Mouse (Mus musculus) Patski (cell line): ENCODE measurements around the gene Limk2. TPM values are rescaled to one million over a fixed set of nuclear protein-coding genes. Genes with fewer than 3 reads are reported as not detected.

Experiments
- ATAC-seq: fragments of 100-300 bp; one replicate; pipeline ENCODE4 v1.8.0; 2021
- CTCF ChIA-PET: fragments of 350-600 bp; sonication (Branson Sonifier 250); formaldehyde crosslinking; loops from one replicate; lab custom pipeline; 2022; ENCODE audit warnings: inconsistent platforms; lab: Charles Lee
- POLR2A ChIA-PET: fragments of 350-600 bp; sonication (Branson Sonifier 250); formaldehyde crosslinking; loops from one replicate; lab custom pipeline; 2022; ENCODE audit warnings: antibody characterized with exemption, inconsistent platforms; lab: Charles Lee
- DNase-seq: peaks from one replicate; pipeline ENCODE4 v3.0.0-alpha.2; 2011; ENCODE audit warnings: low read depth, low spot score
- H3K27me3 ChIP-seq: fragments of 371-371 bp; one replicate; pipeline ENCODE4 v1.5.1; 2021
- CTCF ChIP-seq: fragments of 100-300 bp; IDR thresholded peaks from one replicate; pipeline ENCODE4 v1.5.1; 2021
- in situ Hi-C: fragments of 300-500 bp; cut with MboI; formaldehyde crosslinking; loops from 3 replicates; pipeline ENCODE4 v1.11.1; 2018; ENCODE audit warnings: low pct_unique_long_range_greater_than_20kb, mixed read lengths
- polyA plus RNA-seq: library from polyadenylated mRNA; unstranded; gene quantifications from one replicate; pipeline ENCODE4 v1.2.3, GENCODE M21; 2021

The Limk2 gene
- polyA plus RNA-seq, 1 experiment from 2014 or later = 38.5 TPM

DNA sequence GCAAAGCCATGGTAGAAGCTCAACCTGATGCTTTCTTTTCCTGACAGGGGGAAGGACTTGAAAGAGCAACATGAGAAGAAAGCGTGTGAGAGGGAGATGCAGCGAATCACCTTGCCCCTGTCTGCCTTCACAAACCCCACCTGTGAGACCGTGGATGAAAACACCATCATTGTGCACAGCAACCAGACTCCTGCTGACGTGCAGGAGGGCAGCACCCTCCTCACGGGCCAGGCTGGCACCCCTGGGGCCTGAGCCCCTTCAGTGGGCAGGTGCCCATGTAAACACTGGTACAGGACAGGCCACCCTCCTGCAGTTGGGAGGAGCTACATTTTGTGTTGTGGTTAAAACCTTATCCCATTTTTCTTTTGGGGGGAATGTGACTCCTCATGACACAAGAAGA lies 67.5 kb downstream of the Limk2 start:
- ATAC-seq (no peak), DNase-seq (no peak)
- in situ Hi-C loops = no loop called here
- H3K27me3 ChIP-seq = no peaks in the 10 kb centered on the region
- ChIA-PET CTCF (no interaction called here), POLR2A (interaction anchor here (0.6 to 0.7 kb wide), 2 partner anchors 68 to 112 kb away, joined by 3 read pairs; no protein-coding TSS in a partner anchor)
- no peak for TF ChIP-seq CTCF

DNA sequence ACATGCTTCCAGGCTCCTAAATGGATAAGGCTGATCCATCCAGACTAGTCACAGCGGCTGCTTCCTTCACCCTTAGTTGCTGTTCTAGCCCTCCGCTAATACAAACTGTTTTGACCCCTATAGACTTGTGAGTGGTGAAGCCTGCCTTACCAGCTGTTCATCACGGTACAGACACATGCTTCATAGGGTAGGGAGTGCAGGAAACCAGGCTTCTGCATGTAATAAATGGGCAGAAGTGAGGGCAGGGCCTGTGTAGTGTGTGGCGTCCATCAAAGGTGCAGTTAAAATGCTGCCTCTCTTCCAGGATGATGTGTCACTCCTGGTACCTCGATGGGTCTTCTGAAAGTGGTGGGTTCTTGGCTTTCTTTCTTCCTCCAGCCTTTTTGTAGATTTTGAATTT lies 71.0 kb downstream of the Limk2 start:
- CTCF ChIA-PET = no interaction called here
- POLR2A ChIA-PET = interaction anchor here (0.8 kb wide), 1 partner anchor 11 kb away, joined by 5 read pairs; no protein-coding TSS in a partner anchor
- DNase-seq (no peak), ATAC-seq (no peak)
- no peaks in the 10 kb centered on the region for H3K27me3 ChIP-seq
- no peak for TF ChIP-seq CTCF
- in situ Hi-C loops = no loop called here

DNA sequence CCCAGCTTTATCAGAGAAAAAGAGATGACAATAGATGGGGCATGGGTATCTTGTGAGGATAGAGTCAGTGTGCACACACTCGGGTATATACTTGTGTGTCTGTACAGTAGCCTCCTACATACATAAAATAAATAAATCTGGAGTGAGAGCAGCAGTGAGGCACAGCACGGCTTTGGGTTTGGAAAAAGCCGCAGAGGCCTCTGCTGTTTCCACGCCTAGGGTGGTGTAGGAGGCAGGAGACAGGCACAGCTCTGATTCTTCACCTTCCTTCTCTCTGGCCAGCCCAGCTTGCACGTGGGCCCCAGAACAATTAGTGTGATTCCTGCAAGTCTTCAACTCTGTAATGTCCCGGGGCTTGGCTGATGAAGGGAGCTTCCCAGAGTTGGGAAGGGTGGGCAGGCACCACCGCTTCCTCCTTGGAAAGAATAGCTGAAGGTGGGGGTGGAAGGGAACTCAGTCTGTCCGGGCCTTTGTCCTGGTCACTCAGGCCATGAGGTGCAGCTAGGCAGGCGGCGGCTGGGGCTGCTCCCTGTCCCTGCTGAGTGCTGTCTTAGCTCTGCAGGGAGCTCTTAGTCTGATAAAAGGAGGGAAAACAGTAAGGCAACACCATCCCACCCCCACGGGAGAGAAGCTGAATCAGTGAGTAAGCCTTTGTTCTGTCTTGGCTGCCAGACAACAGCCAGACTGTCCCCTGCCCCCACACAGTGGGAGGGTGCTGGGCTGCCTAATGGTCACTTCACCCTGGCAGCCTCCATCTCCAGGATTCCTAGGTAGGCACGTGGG lies 71.6 kb downstream of the Limk2 start:
- DNase-seq = no peak
- POLR2A ChIA-PET = interaction anchor here (0.6 to 0.8 kb wide), 2 partner anchors 11 to 72 kb away, joined by 3 to 5 read pairs; no protein-coding TSS in a partner anchor
- peak; percentile 7 for ATAC-seq
- CTCF ChIA-PET = interaction anchor here (1.6 kb wide), 1 partner anchor 11 kb away, joined by 4 read pairs; no protein-coding TSS in a partner anchor
- TF ChIP-seq CTCF = no peak
- in situ Hi-C loops = no loop called here
- no peaks in the 10 kb centered on the region for H3K27me3 ChIP-seq

DNA sequence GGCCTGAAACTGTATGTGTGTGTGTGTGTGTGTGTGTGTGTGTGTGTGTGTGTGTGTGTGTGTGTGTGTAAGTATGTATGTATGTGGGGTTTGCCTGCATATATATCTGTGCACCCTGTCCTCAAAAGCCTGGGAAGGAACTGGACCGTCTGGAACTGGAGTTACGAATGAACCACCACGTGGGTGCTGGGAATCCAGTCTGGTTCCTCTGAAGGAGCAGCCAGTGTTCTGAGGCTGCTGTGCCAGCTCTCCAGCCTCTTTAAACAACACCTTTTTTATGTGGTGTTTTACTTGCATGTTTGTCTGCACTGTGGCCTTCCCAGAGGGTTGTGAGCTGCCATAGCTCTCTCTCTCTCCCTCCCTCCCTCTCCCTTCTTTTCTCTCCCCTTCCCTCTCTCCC lies 72.4 kb downstream of the Limk2 start:
- no peak for DNase-seq
- in situ Hi-C loops = no loop called here
- H3K27me3 ChIP-seq = no peaks in the 10 kb centered on the region
- no peak for ATAC-seq
- no peak for TF ChIP-seq CTCF
- ChIA-PET CTCF (interaction anchor here (0.6 to 1.6 kb wide), 4 partner anchors 12 to 73 kb away, joined by 3 to 4 read pairs (median 3); no protein-coding TSS in a partner anchor), POLR2A (no interaction called here)

DNA sequence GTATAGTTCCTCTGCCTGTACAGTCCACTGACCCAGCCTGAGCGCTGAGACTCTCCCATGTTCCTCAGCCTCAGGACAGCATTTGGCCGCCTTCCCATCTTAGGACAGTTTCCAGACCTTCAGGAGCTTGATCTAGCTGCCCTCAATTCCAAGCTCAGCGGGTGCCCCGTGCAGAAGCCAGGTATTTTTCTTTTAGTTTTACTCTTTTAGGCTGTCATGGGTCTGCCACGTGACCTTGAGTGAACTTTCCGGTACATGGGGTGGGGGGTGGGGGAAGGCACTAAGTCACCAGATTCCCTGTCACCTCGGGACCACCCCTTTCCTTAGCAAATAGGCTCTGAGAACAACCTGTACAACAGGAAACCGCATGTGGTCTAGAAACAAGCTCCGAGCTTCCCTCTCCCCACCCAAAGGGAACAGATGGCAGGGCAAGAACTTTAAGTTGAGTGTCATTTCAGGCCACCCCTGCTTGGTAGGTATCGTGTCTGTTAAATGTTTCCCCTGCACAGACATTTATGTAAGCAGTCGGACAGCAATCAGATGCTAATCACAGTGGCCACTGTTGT lies 73.3 kb downstream of the Limk2 start:
- no peak for ATAC-seq
- no peak for DNase-seq
- ChIA-PET POLR2A (interaction anchor here (0.6 kb wide), 1 partner anchor 1596 kb away, joined by 4 read pairs; no protein-coding TSS in a partner anchor), CTCF (interaction anchor here (0.6 to 1.6 kb wide), 3 partner anchors 13 to 74 kb away, joined by 3 read pairs; no protein-coding TSS in a partner anchor)
- H3K27me3 ChIP-seq = no peaks in the 10 kb centered on the region
- TF ChIP-seq CTCF = no peak
- in situ Hi-C loops = no loop called here

GRCm38 (mm10) chr11:3334711-3335316 lies 74.2 kb downstream of the Limk2 start:
- in situ Hi-C loops = no loop called here
- no peak for TF ChIP-seq CTCF
- DNase-seq = no peak
- ATAC-seq = no peak
- H3K27me3 ChIP-seq = no peaks in the 10 kb centered on the region
- ChIA-PET POLR2A (interaction anchor here (0.6 kb wide), 1 partner anchor 1597 kb away, joined by 4 read pairs; no protein-coding TSS in a partner anchor), CTCF (interaction anchor here (1.6 kb wide), 1 partner anchor 15 kb away, joined by 3 read pairs; no protein-coding TSS in a partner anchor)

- no peak for TF ChIP-seq CTCF
- POLR2A ChIA-PET = no interaction called here
- no peak for DNase-seq
Measured at GRCm38 (mm10) chr11:3334141-3334710, 74.8 kb downstream of the Limk2 start.

GRCm38 (mm10) chr11:3333111-3333695 lies 75.8 kb downstream of the Limk2 start:
- DNase-seq (no peak), ATAC-seq (no peak)
- POLR2A ChIA-PET = interaction anchor here (0.6 to 0.8 kb wide), 2 partner anchors 44 to 117 kb away, joined by 3 read pairs; no protein-coding TSS in a partner anchor
- no peaks in the 10 kb centered on the region for H3K27me3 ChIP-seq
- TF ChIP-seq CTCF = no peak
- in situ Hi-C loops = no loop called here
- CTCF ChIA-PET = interaction anchor here (1.6 kb wide), 1 partner anchor 14 kb away, joined by 7 read pairs; no protein-coding TSS in a partner anchor

More at GRCm38 (mm10) chr11:3334141-3334710, 74.8 kb downstream of the Limk2 start:
- CTCF ChIA-PET = no interaction called here
- ATAC-seq = no peak
- H3K27me3 ChIP-seq = no peaks in the 10 kb centered on the region
- in situ Hi-C loops = no loop called here

GRCm38 (mm10) chr11:3331756-3332642 lies 77.0 kb downstream of the Limk2 start:
- POLR2A ChIA-PET = interaction anchor here (0.7 kb wide), 1 partner anchor 1279 kb away, joined by 4 read pairs; no protein-coding TSS in a partner anchor
- peak; percentile 96 for DNase-seq

More at GRCm38 (mm10) chr11:3331756-3332642, 77.0 kb downstream of the Limk2 start:
- TF ChIP-seq CTCF = no peak
- no peaks in the 10 kb centered on the region for H3K27me3 ChIP-seq
- in situ Hi-C loops = no loop called here
- CTCF ChIA-PET = interaction anchor here (0.6 to 1.6 kb wide), 3 partner anchors 13 to 77 kb away, joined by 3 to 7 read pairs (median 3); no protein-coding TSS in a partner anchor
- ATAC-seq = peak; percentile 96
